Mouse (Mus musculus) bone marrow macrophage, adult 2 months (primary cell): Measurements from ENCODE around the gene Pcbp3.

ENCODE experiments used
- CTCF ChIP-seq: IDR thresholded peaks from 2 replicates; pipeline ENCODE4 v1.5.1; 2012; ENCODE audit warnings: low read depth, mild to moderate bottlenecking, low read length, moderate library complexity
- POLR2A ChIP-seq: IDR thresholded peaks from 2 replicates; pipeline ENCODE4 v1.6.1; 2012; ENCODE audit warnings: mild to moderate bottlenecking, low read depth, low read length, borderline replicate concordance

GRCm38 (mm10) chr10:76766196-76766595, 195.5 kb downstream of the Pcbp3 start:
- TF ChIP-seq CTCF (no peak), POLR2A (no peak)
